Mouse (Mus musculus) cerebellum, postnatal 36 days (tissue): ENCODE measurements around the gene Sectm1b.
A peak's percentile ranks its signal among the peaks of the same experiment; 100 is the strongest.

Experiments
- DNase-seq, 2 experiments: peaks; one replicate each; pipeline ENCODE4 v3.0.0; 2021 to 2022; ENCODE audit warnings: mixed read lengths in 2 of 2

Sectm1b gene

DNA sequence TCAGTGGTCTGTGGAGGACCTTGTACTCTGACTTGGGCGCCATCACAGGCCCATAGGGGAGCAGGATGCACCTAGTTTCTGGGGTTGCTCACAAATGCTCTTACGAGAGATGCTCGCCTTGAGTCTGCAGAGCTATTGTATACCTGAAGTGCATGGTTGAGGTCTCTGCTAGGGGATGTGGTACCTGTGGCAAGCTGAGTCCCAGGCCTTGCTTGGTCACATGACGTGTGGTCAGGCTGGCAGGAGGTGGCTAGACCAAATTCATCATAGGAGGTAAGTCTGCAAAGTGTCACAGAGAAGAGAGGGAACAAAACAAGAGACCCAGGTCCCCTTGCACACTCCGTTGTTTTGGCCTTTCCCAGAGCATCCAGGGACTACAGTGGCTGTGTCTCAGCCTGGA, 43.9 kb downstream of the Sectm1b start:
- no peak for DNase-seq

GRCm38 (mm10) chr11:121017703-121018102, 45.7 kb downstream of the Sectm1b start:
- peak; percentile 52 to 56 for DNase-seq

GRCm38 (mm10) chr11:121015472-121015871, 47.9 kb downstream of the Sectm1b start:
- no peak for DNase-seq

GRCm38 (mm10) chr11:121014896-121015300, 48.5 kb downstream of the Sectm1b start:
- DNase-seq: peak; percentile 72 to 75

DNA sequence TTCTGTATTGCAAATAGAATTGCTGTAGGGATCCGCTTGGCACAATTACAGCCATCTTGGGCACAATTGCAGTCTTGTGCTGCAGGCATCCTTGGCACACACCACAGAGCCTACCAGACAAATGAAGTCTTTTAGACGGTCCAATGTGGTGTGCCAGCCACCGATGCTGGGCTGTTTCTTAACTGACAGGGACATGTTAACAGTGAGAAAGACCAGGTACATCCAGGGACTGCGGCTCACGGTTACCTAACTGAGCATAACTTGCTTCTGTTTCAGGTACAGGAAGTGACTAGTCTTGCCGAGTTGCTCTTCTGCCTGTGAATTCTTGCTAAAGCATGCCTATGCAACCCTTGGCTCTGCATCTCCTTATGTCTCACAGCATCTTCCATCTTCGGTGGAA, 49.7 kb downstream of the Sectm1b start:
- no peak for DNase-seq

- no peak for DNase-seq
These were observed 53.2 kb downstream of the Sectm1b start for GRCm38 (mm10) chr11:121010044-121010755.

DNA sequence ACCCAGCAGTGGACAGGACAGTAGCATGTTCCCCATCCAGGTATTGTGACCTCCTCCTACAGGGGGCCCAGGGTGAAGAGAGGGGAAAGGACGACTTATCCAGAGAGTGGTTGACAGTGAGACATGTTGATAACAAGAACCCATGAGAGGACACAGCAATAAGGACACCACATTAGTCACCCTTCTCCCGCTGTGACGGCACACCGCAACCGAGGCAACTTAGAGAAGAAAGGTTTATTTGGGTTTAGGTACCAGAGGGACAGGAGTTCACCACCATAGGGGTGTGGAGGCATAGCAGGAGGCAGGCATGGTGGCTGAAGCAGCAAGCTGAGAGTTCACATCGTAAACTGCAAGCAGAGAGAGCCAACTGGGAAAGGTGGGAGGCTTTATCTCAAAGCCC, 57.2 kb downstream of the Sectm1b start:
- no peak for DNase-seq

DNA sequence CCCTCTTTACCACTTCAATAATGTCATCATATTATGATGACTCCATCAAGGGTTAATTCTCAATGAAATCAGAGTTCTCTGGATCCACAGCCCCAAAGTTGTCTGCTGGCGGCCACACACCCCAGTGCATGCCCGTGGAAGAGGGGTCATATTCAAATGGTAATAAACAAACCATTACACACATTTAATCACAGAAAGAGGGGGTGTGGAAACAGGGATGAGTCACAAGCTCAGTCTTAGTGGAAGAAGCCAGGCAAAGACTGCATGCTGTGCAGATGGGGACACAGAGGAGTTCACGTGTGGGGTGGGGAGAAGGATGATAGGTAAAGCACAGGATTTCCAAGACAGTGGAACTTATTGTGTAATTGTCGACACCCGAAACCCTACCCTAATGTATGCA, 59.1 kb downstream of the Sectm1b start:
- no peak for DNase-seq
